Mouse (Mus musculus) midbrain, embryonic 11.5 days (tissue): ENCODE measurements around the gene Asnsd1. TPM values are rescaled to one million over a fixed set of nuclear protein-coding genes. Genes with fewer than 3 reads are reported as not detected.
A peak's percentile ranks its signal among the peaks of the same experiment; 100 is the strongest.
"Not testable (repeated sequence)": the region's sequence is repeated elsewhere in the genome, so short reads cannot be mapped to it uniquely, and the experiment has no call there.

ENCODE experiments used
- ATAC-seq: fragments of 200-750 bp; cut with Nextera tagmentation; 2 replicates; pipeline ENCODE4 v1.8.0; 2017; ENCODE audit warnings: moderate TSS enrichment, moderate library complexity; ENCODE audit not compliant: low FRiP score
- DNase-seq: peaks from one replicate; pipeline ENCODE4 v3.0.0; 2015; ENCODE audit warnings: low spot score; ENCODE audit errors: missing footprints
- H3K27ac ChIP-seq: fragments of 300-500 bp; sonication (generic); 2 replicates; pipeline ENCODE4 v1.5.1; 2014; ENCODE audit warnings: low read depth, low read length
- H3K27me3 ChIP-seq: fragments of 300-500 bp; sonication (generic); 2 replicates; pipeline ENCODE4 v1.6.1; 2014; ENCODE audit warnings: mild to moderate bottlenecking, low read length, moderate library complexity, mixed read lengths; ENCODE audit not compliant: control insufficient read depth, insufficient read depth
- H3K36me3 ChIP-seq: fragments of 300-500 bp; sonication (generic); 2 replicates; pipeline ENCODE4 v1.6.1; 2014; ENCODE audit warnings: mild to moderate bottlenecking, low read length, moderate library complexity, mixed read lengths; ENCODE audit not compliant: control insufficient read depth, insufficient read depth
- H3K4me1 ChIP-seq: fragments of 300-500 bp; sonication (generic); 2 replicates; pipeline ENCODE4 v1.6.1; 2014; ENCODE audit warnings: low read length; ENCODE audit not compliant: control insufficient read depth, insufficient read depth
- H3K4me2 ChIP-seq: fragments of 300-500 bp; sonication (generic); 2 replicates; pipeline ENCODE4 v1.6.1; 2014; ENCODE audit warnings: mild to moderate bottlenecking, moderate library complexity
- H3K4me3 ChIP-seq: fragments of 300-500 bp; sonication (generic); 2 replicates; pipeline ENCODE4 v1.5.1; 2014; ENCODE audit warnings: low read depth, low read length
- H3K9ac ChIP-seq: fragments of 300-500 bp; sonication (generic); 2 replicates; pipeline ENCODE4 v1.6.1; 2014; ENCODE audit warnings: low read length
- H3K9me3 ChIP-seq: fragments of 300-500 bp; sonication (generic); 2 replicates; pipeline ENCODE4 v1.6.1; 2016; ENCODE audit warnings: low read length; ENCODE audit not compliant: control insufficient read depth
- WGBS: fragments of 180-500 bp; shearing (Covaris S2); extraction: QIAGEN DNeasy Blood & Tissue Kit; methylation state at CpG from one replicate; pipeline ENCODE4 v1.1.7; 2014; 5-methylcytosine and 5-hydroxymethylcytosine counted together
- polyA plus RNA-seq: library from polyadenylated mRNA; unstranded; fragments of >200 nt; fragmentation: Nextera tagmentation; extraction: Ambion mirVana; gene quantifications from 2 replicates; pipeline ENCODE4 v1.2.1, GENCODE M21; 2014

Gene Asnsd1
- 107 and 127 TPM in 2 replicates for polyA plus RNA-seq

DNA sequence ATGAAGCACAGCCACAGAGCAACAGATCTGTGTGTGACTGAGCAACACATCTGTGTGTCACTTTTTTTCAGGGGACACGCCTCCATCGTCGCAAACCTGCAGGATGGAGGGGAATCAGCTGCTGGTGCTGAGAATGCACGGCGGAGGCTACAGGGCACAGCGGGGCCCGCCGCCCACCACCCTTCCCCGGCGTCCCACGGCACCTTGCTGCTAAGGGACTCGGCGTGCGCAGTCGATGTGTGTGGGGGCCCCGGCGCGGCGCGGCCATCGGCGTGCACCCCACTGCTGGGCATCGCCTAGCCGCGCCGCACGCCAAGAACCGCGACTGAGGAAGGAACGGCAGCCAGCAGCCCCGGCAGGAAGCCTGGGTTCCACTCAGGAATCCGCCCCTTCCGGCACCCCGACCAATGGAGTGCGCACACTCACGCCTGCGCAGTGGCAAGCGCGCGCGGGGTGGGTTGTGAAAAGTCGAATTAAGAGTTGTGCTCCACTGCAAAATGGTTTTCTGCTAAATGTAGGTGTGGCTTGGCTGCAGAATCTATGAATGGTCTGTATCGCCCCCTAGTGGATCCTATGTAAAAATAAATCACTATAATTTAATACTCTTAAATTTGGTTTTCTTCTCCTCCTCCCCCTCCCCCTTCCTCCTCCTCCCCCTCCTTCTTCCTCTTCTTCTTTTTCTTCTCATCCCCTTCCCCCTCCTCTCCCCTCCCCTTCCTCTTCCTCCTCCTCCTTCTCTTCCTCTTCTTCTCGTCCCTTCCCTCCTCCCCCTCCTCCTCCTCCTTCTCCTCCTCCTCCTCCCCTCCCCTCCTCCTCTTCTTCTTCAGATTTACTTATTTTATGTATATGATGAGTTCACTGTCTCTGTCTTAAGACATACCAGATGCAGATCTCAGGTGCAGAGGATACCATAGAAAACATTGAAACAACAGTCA lies at the start of gene Asnsd1, which contains the start of the genes Asdurf and Gm28551:
Gene Asnsd1 (minus strand): TSS at position 426 of the 935 bp plus-strand sequence.
Gene Asdurf (minus strand): TSS at position 293 of the 935 bp plus-strand sequence.
Gene Gm28551 (minus strand): TSS at position 341 of the 935 bp plus-strand sequence.
- under 1% methylated on average over 43 of the region's 44 CpGs for WGBS
- 0 out of 2 replicates have a peak within 1 kb of the TSS, but pooled peaks have one; percentile 57 for H3K27ac ChIP-seq
- ATAC-seq = peak; percentile 100

DNA sequence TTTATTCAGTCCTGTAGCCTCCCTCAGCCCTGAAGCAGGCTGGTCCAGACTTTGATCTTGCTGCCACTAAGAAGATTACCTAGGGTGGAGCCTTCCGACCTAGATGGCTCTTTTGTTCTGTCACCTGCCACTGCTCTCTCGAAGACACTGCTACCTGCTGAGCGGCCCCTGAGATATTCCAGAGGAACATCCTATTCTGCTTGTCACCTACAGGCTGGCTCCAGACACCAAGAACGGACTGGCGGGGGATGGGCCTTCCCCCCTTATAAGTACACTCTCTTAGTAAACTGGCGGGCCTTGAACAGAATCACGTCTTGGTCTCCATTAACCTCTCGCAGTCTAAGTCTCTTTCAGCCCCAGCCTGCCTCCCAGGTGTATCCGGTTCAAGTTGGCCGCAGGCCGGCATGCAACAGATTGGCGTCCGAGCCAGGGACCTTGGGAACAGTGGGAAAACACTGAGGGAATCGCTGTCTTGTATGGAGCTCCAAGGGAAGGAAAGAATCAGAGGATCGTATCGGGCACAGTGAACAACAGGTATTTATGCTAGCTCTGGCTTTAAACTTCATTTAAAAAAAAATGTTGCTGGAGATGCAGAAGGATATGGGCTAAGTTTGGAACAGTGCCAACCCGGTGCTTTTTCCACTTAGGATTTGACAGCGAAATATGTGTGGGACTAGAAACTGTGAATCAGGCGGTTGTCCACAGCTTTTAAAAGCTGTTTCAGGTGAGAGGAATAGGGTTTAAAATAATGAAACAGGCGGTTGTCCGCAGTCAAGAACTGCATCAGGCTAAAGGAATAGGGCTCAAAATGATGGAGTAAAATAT lies 41.6 kb upstream of the Asnsd1 start:
- ATAC-seq, H3K9me3 ChIP-seq, H3K36me3 ChIP-seq, H3K27ac ChIP-seq, H3K4me1 ChIP-seq, H3K27me3 ChIP-seq, DNase-seq, H3K9ac ChIP-seq, H3K4me2 ChIP-seq, H3K4me3 ChIP-seq: not testable (repeated sequence)
- 34% methylated on average over 21 of the region's 21 CpGs for whole genome bisulfite sequencing

More for the DNA sequence above, at the start of gene Asnsd1, which contains the start of the genes Asdurf and Gm28551:
- Histone ChIP-seq H3K9me3 (no peaks in the 10 kb centered on the region), H3K27me3 (no peaks in the 10 kb centered on the region), H3K4me2 (peak within 1 kb of the TSS; percentile 44), H3K36me3 (peaks cover 8% of the 10 kb centered on the region; the same call in 1 of the 2 replicates), H3K9ac (peak within 1 kb of the TSS; percentile 92), H3K4me3 (peak within 1 kb of the TSS; percentile 79), H3K4me1 (peaks cover 5% of the 10 kb centered on the region; the same call in 1 of the 2 replicates)
- peak; percentile 99 for DNase-seq

DNA sequence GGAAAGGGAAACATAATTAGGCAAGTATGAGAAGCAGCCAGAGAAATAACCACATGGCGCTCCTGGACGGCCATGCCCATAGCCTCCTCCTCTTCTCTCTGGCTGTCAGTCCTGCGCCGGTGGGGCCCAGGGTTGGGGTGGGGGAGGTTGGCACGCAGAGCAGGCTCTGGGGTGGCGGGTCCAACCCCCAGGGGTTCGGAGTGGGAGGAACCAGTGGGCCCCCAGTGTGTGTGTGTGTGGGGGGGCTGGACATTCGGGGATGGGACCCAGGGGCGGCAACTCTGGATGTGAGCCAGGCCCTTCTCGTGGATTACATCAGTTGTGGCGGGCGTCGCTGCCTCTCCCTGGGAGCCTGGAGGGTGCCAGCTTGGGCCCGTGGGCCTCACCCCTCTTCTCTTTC lies 36.2 kb upstream of the Asnsd1 start:
- no peak for ATAC-seq
- WGBS = 91% methylated on average over 9 of the region's 14 CpGs
- H3K27me3 ChIP-seq = no peaks in the 10 kb centered on the region

GRCm38 (mm10) chr1:53384085-53384688 lies 31.6 kb upstream of the Asnsd1 start:
- H3K4me1 ChIP-seq = no peaks in the 10 kb centered on the region
- DNase-seq = no peak
- no peaks in the 10 kb centered on the region for H3K9me3 ChIP-seq
- H3K4me3 ChIP-seq = no peak overlapping the region
- H3K36me3 ChIP-seq = no peaks in the 10 kb centered on the region
- 76% methylated on average over 6 of the region's 6 CpGs for WGBS
- no peak overlapping the region for H3K9ac ChIP-seq
- H3K27ac ChIP-seq = no peak overlapping the region
- H3K4me2 ChIP-seq = no peak overlapping the region
- H3K27me3 ChIP-seq = no peaks in the 10 kb centered on the region
- no peak for ATAC-seq

More for the DNA sequence above, 36.2 kb upstream of the Asnsd1 start:
- H3K9me3 ChIP-seq = no peaks in the 10 kb centered on the region
- H3K4me2 ChIP-seq = no peak overlapping the region
- no peak overlapping the region for H3K27ac ChIP-seq
- no peaks in the 10 kb centered on the region for H3K4me1 ChIP-seq
- DNase-seq = no peak
- H3K36me3 ChIP-seq = no peaks in the 10 kb centered on the region
- H3K4me3 ChIP-seq = no peak overlapping the region
- no peak overlapping the region for H3K9ac ChIP-seq

DNA sequence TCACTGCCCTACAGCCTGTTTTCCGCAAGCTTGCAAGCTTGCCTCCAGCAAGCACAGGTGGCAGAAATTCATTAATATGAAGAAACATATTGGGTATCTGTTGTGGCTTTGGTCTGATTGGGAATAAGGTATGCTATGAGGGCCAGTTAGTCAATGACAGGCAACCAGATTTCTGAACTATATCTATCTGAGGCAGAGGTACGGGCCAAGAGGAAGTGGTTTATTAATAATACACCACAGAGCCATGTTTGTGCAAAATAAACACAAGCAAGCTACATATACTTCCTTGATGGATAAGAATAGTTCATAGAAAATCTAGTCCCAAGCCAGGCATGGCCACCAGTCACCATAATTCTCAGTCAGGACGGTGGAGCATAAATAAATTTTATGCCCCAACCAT lies 25.2 kb upstream of the Asnsd1 start:
- no peak overlapping the region for H3K9ac ChIP-seq
- ATAC-seq (no peak), DNase-seq (no peak)
- no peak overlapping the region for H3K27ac ChIP-seq
- H3K27me3 ChIP-seq = no peaks in the 10 kb centered on the region
- no peaks in the 10 kb centered on the region for H3K4me1 ChIP-seq
- 74% methylated on average over 3 of the region's 3 CpGs for WGBS
- H3K9me3 ChIP-seq = no peaks in the 10 kb centered on the region
- H3K36me3 ChIP-seq = no peaks in the 10 kb centered on the region
- no peak overlapping the region for H3K4me3 ChIP-seq
- H3K4me2 ChIP-seq = no peak overlapping the region

DNA sequence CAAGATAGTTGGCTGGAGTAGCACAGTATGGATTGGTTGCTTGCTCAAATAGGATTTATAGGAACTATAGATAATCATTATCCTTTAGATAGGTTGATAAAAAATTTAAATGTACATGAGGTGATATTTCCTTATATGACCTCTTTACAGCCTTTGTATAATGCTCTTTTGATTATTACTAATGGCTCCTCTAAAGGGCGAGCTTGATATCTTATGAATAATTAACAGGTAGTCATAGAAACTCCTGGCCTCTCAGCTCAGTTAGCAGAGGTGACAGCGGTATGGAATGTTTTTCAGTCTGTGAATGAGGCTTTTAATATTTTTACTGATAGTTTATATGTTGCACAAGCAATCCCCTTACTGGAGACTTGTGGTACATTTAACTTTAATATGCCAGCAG lies 23.4 kb upstream of the Asnsd1 start:
- H3K4me1 ChIP-seq, H3K4me2 ChIP-seq, H3K27me3 ChIP-seq, ATAC-seq, H3K36me3 ChIP-seq, H3K9ac ChIP-seq, DNase-seq, H3K4me3 ChIP-seq, H3K9me3 ChIP-seq, H3K27ac ChIP-seq: not testable (repeated sequence)
- 81% methylated on average over 2 of the region's 2 CpGs for WGBS

DNA sequence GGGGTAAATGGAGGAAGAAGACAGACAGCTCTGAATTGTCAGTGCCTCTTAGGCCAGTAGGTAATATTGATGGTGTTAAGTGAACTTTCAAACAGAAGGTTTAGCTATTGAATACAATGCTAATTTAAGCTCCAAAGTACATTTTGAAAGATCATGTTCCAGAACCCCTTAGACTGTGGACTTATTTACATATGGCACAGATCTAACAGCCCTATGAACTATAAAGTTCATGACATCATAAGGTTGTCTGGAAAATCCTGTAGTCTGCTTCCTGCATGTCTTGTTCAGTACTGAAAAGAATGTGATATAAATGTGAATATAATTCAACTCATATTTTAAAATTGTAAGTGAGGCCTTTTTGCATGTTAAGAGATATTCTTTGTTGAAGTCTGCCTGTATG lies 6.4 kb upstream of the Asnsd1 start:
- Histone ChIP-seq H3K4me1 (no peaks in the 10 kb centered on the region), H3K4me2 (no peak overlapping the region), H3K27me3 (no peaks in the 10 kb centered on the region), H3K9ac (no peak overlapping the region), H3K4me3 (no peak overlapping the region), H3K27ac (no peak overlapping the region), H3K36me3 (no peaks in the 10 kb centered on the region), H3K9me3 (no peaks in the 10 kb centered on the region)
- ATAC-seq (no peak), DNase-seq (no peak)

DNA sequence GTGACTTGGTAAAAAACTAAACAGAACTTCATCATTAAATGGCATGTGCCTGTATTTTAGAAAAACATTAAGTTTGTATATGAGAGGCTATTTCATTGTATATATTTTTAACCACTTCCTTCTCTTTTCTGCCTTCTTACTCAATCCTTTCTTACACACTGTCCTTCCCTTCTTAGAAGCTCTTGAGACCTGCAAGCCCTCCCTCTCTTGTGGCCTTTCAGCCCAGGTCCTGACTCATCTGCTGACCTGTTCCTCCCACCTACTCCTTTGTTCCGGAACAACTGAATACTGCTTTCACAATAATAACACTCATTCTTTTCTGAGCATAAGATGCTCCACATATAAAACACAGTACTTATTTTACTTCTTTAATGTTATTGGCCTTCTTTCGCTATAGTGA lies 11.5 kb downstream of the Asnsd1 start:
- no peaks in the 10 kb centered on the region for H3K4me1 ChIP-seq
- no peak overlapping the region for H3K4me2 ChIP-seq
- DNase-seq (no peak), ATAC-seq (no peak)
- no peaks in the 10 kb centered on the region for H3K27me3 ChIP-seq
- 98% methylated on average over 2 of the region's 2 CpGs for WGBS
- H3K36me3 ChIP-seq = peaks cover 15% of the 10 kb centered on the region
- no peaks in the 10 kb centered on the region; the same call in 1 of the 2 replicates for H3K9me3 ChIP-seq
- no peak overlapping the region for H3K4me3 ChIP-seq
- no peak overlapping the region for H3K27ac ChIP-seq
- H3K9ac ChIP-seq = no peak overlapping the region
